Mouse (Mus musculus) MEL (cell line): ENCODE results near the gene Ap3d1. TPM values are rescaled to one million over a fixed set of nuclear protein-coding genes. Genes with fewer than 3 reads are reported as not detected.

Experiments used
- DNase-seq: peaks from one replicate; pipeline ENCODE4 v3.0.0; 2011; ENCODE audit warnings: low read depth, low spot score
- H3K27ac ChIP-seq: 2 replicates; pipeline ENCODE4 v1.5.1; 2012; ENCODE audit warnings: low read depth, mild to moderate bottlenecking, control low read depth, low read length, moderate library complexity; ENCODE audit not compliant: control insufficient read depth
- H3K27me3 ChIP-seq, 2 experiments: fragments of 150-350 bp in 1 of 2; sonication (generic) in 1 of 2; 2 replicates each; pipeline ENCODE4 v1.6.1; 2012; ENCODE audit warnings: low read length in 2 of 2, mild to moderate bottlenecking in 2 of 2, improper control_type of control experiment in 1 of 2, moderate library complexity in 1 of 2; ENCODE audit not compliant: insufficient read depth in 2 of 2, control insufficient read depth in 1 of 2
- H3K36me3 ChIP-seq, 2 experiments: 2 replicates each; pipeline ENCODE4 v1.6.1; 2012 to 2014; ENCODE audit warnings: low read length in 2 of 2, improper control_type of control experiment in 1 of 2, inconsistent platforms in 1 of 2, mild to moderate bottlenecking in 1 of 2; ENCODE audit not compliant: insufficient read depth in 2 of 2, control insufficient read depth in 1 of 2
- H3K4me1 ChIP-seq, 2 experiments: fragments of 150-350 bp in 1 of 2; sonication (generic) in 1 of 2; 2 replicates each; pipeline ENCODE4 v1.6.1; 2012; ENCODE audit warnings: low read length in 2 of 2, improper control_type of control experiment in 1 of 2, mild to moderate bottlenecking in 1 of 2; ENCODE audit not compliant: insufficient read depth in 2 of 2, control insufficient read depth in 1 of 2
- H3K4me3 ChIP-seq, 2 experiments: fragments of 150-350 bp in 1 of 2; sonication (generic) in 1 of 2; 2 replicates each; pipeline ENCODE4 v1.5.1; 2012; ENCODE audit warnings: low read depth in 2 of 2, low read length in 2 of 2, mild to moderate bottlenecking in 2 of 2, moderate library complexity in 2 of 2, control low read depth in 1 of 2, improper control_type of control experiment in 1 of 2; ENCODE audit not compliant: control insufficient read depth in 1 of 2, insufficient read depth in 1 of 2
- H3K79me2 ChIP-seq: 2 replicates; pipeline ENCODE4 v1.6.1; 2012; ENCODE audit warnings: mild to moderate bottlenecking, low read length, moderate library complexity; ENCODE audit not compliant: control insufficient read depth, poor library complexity, insufficient read depth
- H3K9ac ChIP-seq: 2 replicates; pipeline ENCODE4 v1.6.1; 2012; ENCODE audit warnings: low read depth, mild to moderate bottlenecking, control low read depth, low read length, moderate library complexity; ENCODE audit not compliant: control insufficient read depth, poor library complexity, severe bottlenecking
- H3K9me3 ChIP-seq: fragments of 150-350 bp; sonication (generic); replicated peaks from 2 replicates; pipeline ENCODE4 v1.6.1; 2012; ENCODE audit warnings: mild to moderate bottlenecking, low read length, improper control_type of control experiment, moderate library complexity; ENCODE audit not compliant: insufficient read depth
- CHD2 ChIP-seq: IDR thresholded peaks from 2 replicates; pipeline ENCODE4 v1.6.1; 2011; ENCODE audit warnings: low read length, improper control_type of control experiment
- CTCF ChIP-seq, 3 experiments: IDR thresholded peaks in 2 of 3; conservative IDR thresholded peaks in 1 of 3; 2 replicates each; pipeline ENCODE4 v1.5.1; 2011 to 2012; ENCODE audit warnings: low read length in 3 of 3, low read depth in 2 of 3, mild to moderate bottlenecking in 2 of 3, improper control_type of control experiment in 1 of 3, inconsistent platforms in 1 of 3, mixed read lengths in 1 of 3, moderate library complexity in 1 of 3; ENCODE audit not compliant: control insufficient read depth in 1 of 3, insufficient read depth in 1 of 3, poor library complexity in 1 of 3, severe bottlenecking in 1 of 3
- EP300 ChIP-seq, 2 experiments: IDR thresholded peaks; 2 replicates each; pipeline ENCODE4 v1.6.1; 2011; ENCODE audit warnings: improper control_type of control experiment in 2 of 2, low read length in 2 of 2, low read depth in 1 of 2, mild to moderate bottlenecking in 1 of 2
- GABPA ChIP-seq: IDR thresholded peaks from 2 replicates; pipeline ENCODE4 v1.6.1; 2012; ENCODE audit warnings: low read depth, mild to moderate bottlenecking, inconsistent platforms, low read length, improper control_type of control experiment, moderate library complexity
- KAT2A ChIP-seq: conservative IDR thresholded peaks from 2 replicates; pipeline ENCODE4 v1.6.1; 2012; ENCODE audit warnings: low read depth, low read length, improper control_type of control experiment, inconsistent platforms
- MAFK ChIP-seq: IDR thresholded peaks from 2 replicates; pipeline ENCODE4 v1.6.1; 2011; ENCODE audit warnings: low read depth, mild to moderate bottlenecking, low read length, improper control_type of control experiment, borderline replicate concordance
- MAZ ChIP-seq: IDR thresholded peaks from 2 replicates; pipeline ENCODE4 v1.6.1; 2012; ENCODE audit warnings: low read depth, mild to moderate bottlenecking, inconsistent platforms, low read length, improper control_type of control experiment
- MXI1 ChIP-seq: IDR thresholded peaks from 2 replicates; pipeline ENCODE4 v1.6.1; 2011; ENCODE audit warnings: mild to moderate bottlenecking, low read depth, low read length, improper control_type of control experiment
- MYB ChIP-seq: IDR thresholded peaks from 2 replicates; pipeline ENCODE4 v1.6.1; 2011; ENCODE audit warnings: mild to moderate bottlenecking, low read depth, low read length, improper control_type of control experiment
- MYC ChIP-seq: IDR thresholded peaks from 2 replicates; pipeline ENCODE4 v1.6.1; 2011; ENCODE audit warnings: low read depth, mild to moderate bottlenecking, low read length, improper control_type of control experiment, moderate library complexity
- NRF1 ChIP-seq: IDR thresholded peaks from 2 replicates; pipeline ENCODE4 v1.6.1; 2014; ENCODE audit warnings: low read depth, mild to moderate bottlenecking, inconsistent platforms, low read length, improper control_type of control experiment, moderate library complexity; ENCODE audit not compliant: poor library complexity, insufficient read depth, severe bottlenecking
- POLR2A ChIP-seq, 2 experiments: IDR thresholded peaks; 2 replicates each; pipeline ENCODE4 v1.6.1; 2011 to 2012; ENCODE audit warnings: low read length in 2 of 2, mild to moderate bottlenecking in 2 of 2, control low read depth in 1 of 2, improper control_type of control experiment in 1 of 2, low read depth in 1 of 2, moderate library complexity in 1 of 2; ENCODE audit not compliant: control insufficient read depth in 1 of 2, insufficient read depth in 1 of 2, poor library complexity in 1 of 2
- POLR2AphosphoS2 ChIP-seq: IDR thresholded peaks from 2 replicates; pipeline ENCODE4 v1.6.1; 2011; ENCODE audit warnings: low read length, improper control_type of control experiment
- SIN3A ChIP-seq: IDR thresholded peaks from 2 replicates; pipeline ENCODE4 v1.6.1; 2012; ENCODE audit warnings: low read length, improper control_type of control experiment, inconsistent platforms
- TBP ChIP-seq: IDR thresholded peaks from 2 replicates; pipeline ENCODE4 v1.8.0; 2011; ENCODE audit warnings: low read depth, low read length, improper control_type of control experiment
- USF1 ChIP-seq: IDR thresholded peaks from 2 replicates; pipeline ENCODE4 v1.6.1; 2014; ENCODE audit warnings: low read depth, mild to moderate bottlenecking, inconsistent platforms, low read length, improper control_type of control experiment, moderate library complexity
- ZC3H11A ChIP-seq: IDR thresholded peaks from 2 replicates; pipeline ENCODE4 v1.6.1; 2012; ENCODE audit warnings: low read depth, mild to moderate bottlenecking, inconsistent platforms, low read length, improper control_type of control experiment
- ZNF384 ChIP-seq: IDR thresholded peaks from 2 replicates; pipeline ENCODE4 v1.6.1; 2012; ENCODE audit warnings: low read depth, mild to moderate bottlenecking, inconsistent platforms, low read length, improper control_type of control experiment
- polyA plus RNA-seq, 2 experiments: library from polyadenylated mRNA; stranded (reverse) in 1 of 2; unstranded in 1 of 2; fragments of >175 nt in 1 of 2; fragments of >200 nt in 1 of 2; gene quantifications; 2 replicates each; pipeline versions ENCODE4 v1.2.1 to v1.2.4; 2012; ENCODE audit warnings: low replicate concordance in 2 of 2, low read depth in 1 of 2; ENCODE audit not compliant: insufficient read length in 2 of 2, insufficient read depth in 1 of 2, missing spikeins in 1 of 2
- total RNA-seq: library from RNA; depleted of rRNA; stranded (reverse); fragments of 300-350 nt; gene quantifications from 2 replicates; pipeline ENCODE4 v1.2.3, GENCODE M21; 2012

The Ap3d1 gene
- total and polyA plus RNA-seq, 3 experiments, result 32.7 to 260 (median 54.5) TPM

DNA sequence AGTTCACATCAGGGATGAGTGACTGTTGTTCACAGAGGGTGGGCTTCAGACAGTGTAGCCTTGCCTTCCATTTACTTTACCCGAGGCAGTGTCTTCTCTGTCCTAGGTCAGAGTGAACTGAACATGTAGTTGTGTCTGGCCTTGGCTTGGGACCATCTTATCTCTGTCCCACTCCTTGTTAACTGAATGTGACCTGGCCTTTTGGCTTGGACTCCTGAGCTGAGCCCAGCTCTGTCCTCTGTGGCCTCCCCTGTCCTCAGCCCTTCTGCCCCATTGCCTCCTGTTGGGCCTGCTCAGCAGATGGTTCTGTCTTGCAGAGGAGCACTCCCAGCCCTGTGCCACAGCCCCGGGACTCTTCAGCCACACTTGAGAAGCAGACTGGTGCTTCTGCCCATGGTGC lies 45.5 kb upstream of the Ap3d1 start:
- Histone ChIP-seq H3K9me3 (no peaks in the 10 kb centered on the region), H3K27ac (no peak overlapping the region), H3K36me3 (peaks cover 0 to 14% of the 10 kb centered on the region in 2 experiments; a peak in 1 of 4 replicates), H3K4me1 (no peaks in the 10 kb centered on the region), H3K79me2 (no peaks in the 10 kb centered on the region), H3K4me3 (no peak overlapping the region), H3K9ac (no peak overlapping the region)
- no peak for DNase-seq
- TF ChIP-seq ZNF384 (no peak), MAFK (no peak), TBP (no peak), ZC3H11A (no peak), MYC (no peak), SIN3A (no peak), MAZ (no peak), EP300 (IDR thresholded peaks at IDR 0.05; ENCODE audit: low read depth in 1 of 2, low read length in 2 of 2) (no peak), MXI1 (no peak), KAT2A (no peak), NRF1 (no peak), POLR2AphosphoS2 (no peak), POLR2A (IDR thresholded peaks at IDR 0.05; ENCODE audit: control insufficient read depth in 1 of 2, insufficient read depth in 1 of 2, low read depth in 1 of 2, low read length in 2 of 2, poor library complexity in 1 of 2) (no peak)
- TF ChIP-seq, all 39 proteins: peak for 0
- no peaks in the 10 kb centered on the region for H3K27me3 ChIP-seq

DNA sequence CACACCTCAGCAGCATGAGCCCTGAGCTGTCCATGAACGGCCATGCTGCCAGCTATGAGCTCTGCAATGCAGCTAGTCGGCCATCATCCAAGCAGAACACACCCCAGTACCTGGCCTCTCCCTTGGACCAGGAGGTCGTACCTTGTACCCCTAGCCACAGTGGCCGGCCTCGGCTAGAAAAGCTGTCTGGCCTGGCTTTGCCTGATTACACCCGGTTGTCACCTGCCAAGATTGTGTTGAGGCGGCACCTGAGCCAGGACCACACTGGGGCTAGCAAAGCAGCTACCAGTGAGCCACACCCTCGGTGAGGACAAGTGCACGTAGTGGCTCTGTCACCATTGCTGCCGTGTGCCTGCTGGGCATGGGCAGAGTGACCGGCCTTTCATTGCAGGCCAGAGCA lies 43.9 kb upstream of the Ap3d1 start:
- TF ChIP-seq CTCF (IDR thresholded peaks at IDR 0.05 in 2 of 3, conservative IDR thresholded peaks at IDR 0.05 in 1 of 3; ENCODE audit: control insufficient read depth in 1 of 3, insufficient read depth in 1 of 3, low read depth in 2 of 3, low read length in 3 of 3, poor library complexity in 1 of 3, severe bottlenecking in 1 of 3) (no peak), MYB (no peak), GABPA (no peak), CHD2 (no peak), USF1 (no peak)

More for the DNA sequence above, 43.9 kb upstream of the Ap3d1 start:
- H3K4me3 ChIP-seq, result no peak overlapping the region
- H3K9ac ChIP-seq, result no peak overlapping the region
- no peaks in the 10 kb centered on the region for H3K27me3 ChIP-seq
- no peak overlapping the region for H3K27ac ChIP-seq
- H3K36me3 ChIP-seq, result peaks cover 0 to 14% of the 10 kb centered on the region in 2 experiments; a peak in 1 of 4 replicates
- no peaks in the 10 kb centered on the region for H3K9me3 ChIP-seq
- no peaks in the 10 kb centered on the region for H3K4me1 ChIP-seq
- no peaks in the 10 kb centered on the region for H3K79me2 ChIP-seq
- no peak for DNase-seq
